Mouse (Mus musculus) midbrain, embryonic 10.5 days (tissue): ENCODE data around the gene Scyl1. TPM values are rescaled to one million over a fixed set of nuclear protein-coding genes. Genes with fewer than 3 reads are reported as not detected.
"Not testable (repeated sequence)": the region's sequence is repeated elsewhere in the genome, so short reads cannot be mapped to it uniquely, and the experiment has no call there.

ENCODE experiments used
- DNase-seq: peaks from one replicate; pipeline ENCODE4 v3.0.0-alpha.2; 2017; ENCODE audit warnings: low spot score
- H3K27ac ChIP-seq: fragments of 300-500 bp; sonication (generic); replicated peaks from 2 replicates; pipeline ENCODE4 v1.5.1; 2016; ENCODE audit warnings: mild to moderate bottlenecking
- H3K27me3 ChIP-seq: fragments of 300-500 bp; sonication (generic); 2 replicates; pipeline ENCODE4 v1.6.1; 2016; ENCODE audit warnings: low read depth, mild to moderate bottlenecking; ENCODE audit not compliant: poor library complexity, severe bottlenecking
- H3K36me3 ChIP-seq: fragments of 300-500 bp; sonication (generic); 2 replicates; pipeline ENCODE4 v1.6.1; 2016; ENCODE audit warnings: mild to moderate bottlenecking, moderate library complexity
- H3K4me1 ChIP-seq: fragments of 300-500 bp; sonication (generic); 2 replicates; pipeline ENCODE4 v1.6.1; 2016
- H3K4me3 ChIP-seq: fragments of 300-500 bp; sonication (generic); 2 replicates; pipeline ENCODE4 v1.5.1; 2016; ENCODE audit warnings: mild to moderate bottlenecking, moderate library complexity
- H3K9me3 ChIP-seq: fragments of 300-500 bp; sonication (generic); replicated peaks from 2 replicates; pipeline ENCODE4 v1.6.1; 2016; ENCODE audit warnings: mild to moderate bottlenecking
- WGBS: fragments of 180-500 bp; shearing (Covaris S2); methylation state at CpG from one replicate; pipeline ENCODE4 v1.1.7; 2016; 5-methylcytosine and 5-hydroxymethylcytosine counted together
- polyA plus RNA-seq: library from polyadenylated mRNA; unstranded; fragments of >200 nt; fragmentation: Nextera tagmentation; extraction: Ambion mirVana; gene quantifications from 2 replicates; pipeline ENCODE4 v1.2.1, GENCODE M21; 2016

Scyl1 gene
- 68.3 and 71.3 TPM in 2 replicates for polyA plus RNA-seq

GRCm38 (mm10) chr19:5770925-5771860 is at the start of gene Scyl1:
Gene Scyl1, minus strand, starts transcription at chr19:5771419.
- WGBS: 1% methylated on average over 64 of the region's 64 CpGs
- Histone ChIP-seq H3K9me3 (no peaks in the 10 kb centered on the region), H3K27me3 (no peaks in the 10 kb centered on the region), H3K4me1 (peaks cover 22% of the 10 kb centered on the region), H3K27ac (peak within 1 kb of the TSS; percentile 95), H3K4me3 (peak within 1 kb of the TSS; percentile 92), H3K36me3 (peaks cover 39% of the 10 kb centered on the region)
- DNase-seq: peak; percentile 96

- Histone ChIP-seq H3K27ac (peak overlapping the region; percentile 86; the same call in 1 of the 2 replicates), H3K27me3 (peaks cover 3% of the 10 kb centered on the region; the same call in 1 of the 2 replicates), H3K9me3 (no peaks in the 10 kb centered on the region), H3K4me3 (no peak overlapping the region), H3K36me3 (no peaks in the 10 kb centered on the region), H3K4me1 (peaks cover 54% of the 10 kb centered on the region)
- no peak for DNase-seq
- 53% methylated on average over 12 of the region's 12 CpGs for WGBS
Measured at GRCm38 (mm10) chr19:5819549-5819948, 48.3 kb upstream of the Scyl1 start.

- 81% methylated on average over 6 of the region's 6 CpGs for WGBS
- peaks cover 51% of the 10 kb centered on the region for H3K4me1 ChIP-seq
- DNase-seq: no peak
- no peaks in the 10 kb centered on the region for H3K9me3 ChIP-seq
- no peak overlapping the region for H3K4me3 ChIP-seq
- H3K27me3 ChIP-seq: no peaks in the 10 kb centered on the region
- peak overlapping the region; percentile 86 for H3K27ac ChIP-seq
- H3K36me3 ChIP-seq: no peaks in the 10 kb centered on the region
Measured at GRCm38 (mm10) chr19:5818590-5818977, 47.4 kb upstream of the Scyl1 start.

- no peaks in the 10 kb centered on the region for H3K36me3 ChIP-seq
- no peaks in the 10 kb centered on the region for H3K27me3 ChIP-seq
- WGBS: 23% methylated on average over 21 of the region's 21 CpGs
- H3K4me3 ChIP-seq: peak overlapping the region; percentile 38
- peak; percentile 83 for DNase-seq
- no peaks in the 10 kb centered on the region for H3K9me3 ChIP-seq
- peaks cover 50% of the 10 kb centered on the region for H3K4me1 ChIP-seq
- H3K27ac ChIP-seq: peak overlapping the region; percentile 86
Measured at GRCm38 (mm10) chr19:5817703-5818589, 46.7 kb upstream of the Scyl1 start.

- Histone ChIP-seq H3K36me3 (no peaks in the 10 kb centered on the region), H3K4me1 (peaks cover 58% of the 10 kb centered on the region), H3K9me3 (no peaks in the 10 kb centered on the region), H3K27me3 (no peaks in the 10 kb centered on the region), H3K27ac (peak overlapping the region; percentile 50; the same call in 1 of the 2 replicates), H3K4me3 (no peak overlapping the region)
- 87% methylated on average over 4 of the region's 4 CpGs for WGBS
- DNase-seq: no peak
Measured at GRCm38 (mm10) chr19:5815928-5816327, 44.7 kb upstream of the Scyl1 start.

GRCm38 (mm10) chr19:5815010-5815409 is 43.8 kb upstream of the Scyl1 start:
- H3K4me1 ChIP-seq: peaks cover 67% of the 10 kb centered on the region
- H3K4me3 ChIP-seq: no peak overlapping the region
- no peak for DNase-seq
- H3K9me3 ChIP-seq: no peaks in the 10 kb centered on the region
- no peak overlapping the region for H3K27ac ChIP-seq
- WGBS: 94% methylated on average over 7 of the region's 7 CpGs
- no peaks in the 10 kb centered on the region for H3K36me3 ChIP-seq
- H3K27me3 ChIP-seq: no peaks in the 10 kb centered on the region

GRCm38 (mm10) chr19:5814048-5814447 is 42.8 kb upstream of the Scyl1 start:
- not testable (repeated sequence) for H3K27me3 ChIP-seq, DNase-seq, H3K4me3 ChIP-seq, H3K36me3 ChIP-seq, H3K9me3 ChIP-seq
- WGBS: 43% methylated on average over 1 of the region's 1 CpGs
- Histone ChIP-seq H3K4me1 (peaks cover 73% of the 10 kb centered on the region), H3K27ac (0 out of 2 replicates have a peak overlapping the region, but pooled peaks have one; percentile 28)

GRCm38 (mm10) chr19:5813567-5813966 is 42.3 kb upstream of the Scyl1 start:
- H3K4me3 ChIP-seq: no peak overlapping the region
- no peaks in the 10 kb centered on the region for H3K9me3 ChIP-seq
- 0 out of 2 replicates have a peak overlapping the region, but pooled peaks have one; percentile 28 for H3K27ac ChIP-seq
- H3K4me1 ChIP-seq: peaks cover 73% of the 10 kb centered on the region
- 89% methylated on average over 3 of the region's 3 CpGs for WGBS
- no peaks in the 10 kb centered on the region for H3K27me3 ChIP-seq
- H3K36me3 ChIP-seq: no peaks in the 10 kb centered on the region
- DNase-seq: no peak

DNA sequence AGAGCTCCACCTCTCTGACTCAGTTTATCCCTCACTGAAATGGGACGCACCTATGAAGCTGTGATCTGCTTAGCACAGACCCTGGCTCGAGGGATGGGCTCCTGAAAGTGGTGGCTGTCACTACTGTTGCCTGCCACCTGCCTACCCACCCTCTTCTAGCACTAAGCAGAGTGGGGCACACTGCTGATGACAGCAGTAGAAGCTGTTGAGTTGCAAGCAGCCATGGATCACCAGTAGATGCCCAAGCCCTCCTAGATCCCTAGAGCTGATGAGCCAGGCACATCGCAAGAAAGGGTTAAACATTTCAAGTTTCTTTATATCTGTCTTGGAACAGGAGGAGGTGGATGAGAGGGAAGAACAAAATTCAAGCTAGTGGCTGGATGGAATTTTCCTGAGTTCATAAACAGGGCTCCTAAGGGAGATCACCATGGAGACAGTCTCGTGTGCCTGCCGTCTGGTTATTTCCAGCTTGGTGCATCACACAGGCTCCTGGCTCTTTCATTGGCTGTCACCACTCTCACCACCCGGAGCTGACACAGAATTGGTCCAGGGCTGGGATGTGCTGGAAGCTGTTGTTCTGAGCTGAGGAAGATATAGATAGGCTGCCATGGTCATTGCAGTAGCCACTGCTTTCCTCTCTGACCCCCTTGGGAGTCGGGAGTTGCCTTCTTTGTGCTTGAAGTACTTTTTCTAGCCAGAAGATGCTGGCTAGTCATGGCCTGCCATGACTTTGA is 40.7 kb upstream of the Scyl1 start:
- Histone ChIP-seq H3K36me3 (no peaks in the 10 kb centered on the region), H3K9me3 (no peaks in the 10 kb centered on the region), H3K4me1 (peaks cover 73% of the 10 kb centered on the region), H3K27ac (peak overlapping the region; percentile 80), H3K27me3 (no peaks in the 10 kb centered on the region), H3K4me3 (no peak overlapping the region)
- 58% methylated on average over 7 of the region's 7 CpGs for WGBS
- peak; percentile 63 for DNase-seq

DNA sequence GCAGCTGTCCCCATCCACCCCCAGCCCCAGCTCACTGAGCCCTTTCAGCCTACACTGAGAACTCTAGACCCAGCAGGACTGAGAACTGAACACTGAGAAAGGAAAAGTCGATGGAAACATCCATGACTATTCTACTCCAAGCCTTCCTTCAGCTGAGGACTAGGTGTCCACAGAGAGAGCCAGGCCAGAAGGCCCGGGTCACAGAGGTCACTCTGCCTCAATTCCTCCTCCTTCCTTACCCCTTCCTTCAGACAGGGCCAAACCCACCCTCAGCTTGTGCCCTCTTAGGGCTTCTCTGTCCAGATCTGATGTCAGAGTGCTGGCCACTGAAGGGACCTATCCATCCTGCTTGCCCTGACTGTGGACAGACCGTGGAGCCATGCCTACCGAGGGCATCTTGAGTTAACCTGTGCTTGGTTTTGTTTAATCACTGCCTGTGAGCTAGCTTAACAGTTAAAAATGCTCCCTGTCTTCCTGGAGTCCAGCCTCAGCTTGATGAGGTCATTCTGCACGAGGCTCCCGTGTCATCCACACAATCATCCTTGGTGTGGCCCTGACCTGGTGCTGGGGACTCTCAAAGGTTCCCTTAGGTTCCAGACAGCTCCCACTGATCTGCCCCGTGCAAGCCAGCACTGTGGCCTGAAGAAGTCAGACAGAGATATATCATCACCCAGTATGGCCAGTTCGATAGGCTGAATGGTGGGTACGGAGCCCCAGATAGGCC is 39.8 kb upstream of the Scyl1 start:
- Histone ChIP-seq H3K9me3 (no peaks in the 10 kb centered on the region), H3K4me1 (peaks cover 79% of the 10 kb centered on the region), H3K36me3 (no peaks in the 10 kb centered on the region), H3K4me3 (no peak overlapping the region), H3K27me3 (no peaks in the 10 kb centered on the region), H3K27ac (peak overlapping the region; percentile 80)
- WGBS: 80% methylated on average over 9 of the region's 9 CpGs
- no peak for DNase-seq

- H3K4me1 ChIP-seq: peaks cover 82% of the 10 kb centered on the region
Measured at GRCm38 (mm10) chr19:5810103-5810839, 39.1 kb upstream of the Scyl1 start.

More at GRCm38 (mm10) chr19:5810103-5810839, 39.1 kb upstream of the Scyl1 start:
- no peak for DNase-seq
- H3K4me3 ChIP-seq: no peak overlapping the region; the same call in 1 of the 2 replicates
- 55% methylated on average over 11 of the region's 11 CpGs for WGBS
- no peaks in the 10 kb centered on the region for H3K9me3 ChIP-seq
- peak overlapping the region; percentile 80 for H3K27ac ChIP-seq
- H3K27me3 ChIP-seq: no peaks in the 10 kb centered on the region
- H3K36me3 ChIP-seq: no peaks in the 10 kb centered on the region
